Mouse (Mus musculus): ENCODE measurements around the gene Dhx57. TPM values are rescaled to one million over a fixed set of nuclear protein-coding genes. Genes with fewer than 3 reads are reported as not detected.

Dhx57 gene
- polyA plus RNA-seq, 1 experiment = 5.0 TPM

- Histone ChIP-seq H3K27me3 (ENCODE audit: control insufficient read depth, insufficient read depth, low read length) (no peaks in the 10 kb centered on the region), H3K36me3 (ENCODE audit: control insufficient read depth, insufficient read depth, low read length) (no peaks in the 10 kb centered on the region), H3K4me3 (ENCODE audit: control insufficient read depth, low read depth, low read length) (no peak overlapping the region), H3K4me1 (ENCODE audit: control insufficient read depth, insufficient read depth, low read length) (no peaks in the 10 kb centered on the region), H3K27ac (ENCODE audit: control insufficient read depth, insufficient read depth, low read depth, low read length) (no peak overlapping the region)
- TF ChIP-seq POLR2A (IDR thresholded peaks at IDR 0.05; ENCODE audit: control insufficient read depth, low read depth, low read length) (no peak), CTCF (IDR thresholded peaks at IDR 0.05; ENCODE audit: control insufficient read depth, insufficient read depth, insufficient replicate concordance, low read depth, low read length) (no peak)
These were observed 32.0 kb upstream of the Dhx57 start for GRCm38 (mm10) chr17:80322228-80322627.

GRCm38 (mm10) chr17:80312405-80312804 lies 22.1 kb upstream of the Dhx57 start:
- Histone ChIP-seq H3K4me1 (ENCODE audit: control insufficient read depth, insufficient read depth, low read length) (no peaks in the 10 kb centered on the region; the same call in 1 of the 2 replicates), H3K27ac (ENCODE audit: control insufficient read depth, insufficient read depth, low read depth, low read length) (no peak overlapping the region), H3K36me3 (ENCODE audit: control insufficient read depth, insufficient read depth, low read length) (no peaks in the 10 kb centered on the region; the same call in none of the 2 replicates), H3K27me3 (ENCODE audit: control insufficient read depth, insufficient read depth, low read length) (no peaks in the 10 kb centered on the region), H3K4me3 (ENCODE audit: control insufficient read depth, low read depth, low read length) (no peak overlapping the region)
- TF ChIP-seq CTCF (IDR thresholded peaks at IDR 0.05; ENCODE audit: control insufficient read depth, insufficient read depth, insufficient replicate concordance, low read depth, low read length) = no peak
- TF ChIP-seq POLR2A (IDR thresholded peaks at IDR 0.05; ENCODE audit: control insufficient read depth, low read depth, low read length) = no peak

GRCm38 (mm10) chr17:80311761-80312160 lies 21.5 kb upstream of the Dhx57 start:
- no peak for TF ChIP-seq POLR2A (IDR thresholded peaks at IDR 0.05; ENCODE audit: control insufficient read depth, low read depth, low read length)
- TF ChIP-seq CTCF (IDR thresholded peaks at IDR 0.05; ENCODE audit: control insufficient read depth, insufficient read depth, insufficient replicate concordance, low read depth, low read length) = no peak
- Histone ChIP-seq H3K27ac (ENCODE audit: control insufficient read depth, insufficient read depth, low read depth, low read length) (no peak overlapping the region), H3K27me3 (ENCODE audit: control insufficient read depth, insufficient read depth, low read length) (no peaks in the 10 kb centered on the region), H3K4me3 (ENCODE audit: control insufficient read depth, low read depth, low read length) (no peak overlapping the region), H3K4me1 (ENCODE audit: control insufficient read depth, insufficient read depth, low read length) (no peaks in the 10 kb centered on the region; the same call in 1 of the 2 replicates), H3K36me3 (ENCODE audit: control insufficient read depth, insufficient read depth, low read length) (no peaks in the 10 kb centered on the region; the same call in none of the 2 replicates)

GRCm38 (mm10) chr17:80307251-80307650 lies 17.0 kb upstream of the Dhx57 start, which contains the start of gene Arhgef33:
TSS of gene Arhgef33 (plus strand) at chr17:80307407.
- no peak within 1 kb of the TSS for H3K27ac ChIP-seq (ENCODE audit: control insufficient read depth, insufficient read depth, low read depth, low read length)
- no peak within 1 kb of the TSS for H3K4me3 ChIP-seq (ENCODE audit: control insufficient read depth, low read depth, low read length)
- no peaks in the 10 kb centered on the region for H3K27me3 ChIP-seq (ENCODE audit: control insufficient read depth, insufficient read depth, low read length)
- no peak for TF ChIP-seq POLR2A (IDR thresholded peaks at IDR 0.05; ENCODE audit: control insufficient read depth, low read depth, low read length)
- TF ChIP-seq CTCF (IDR thresholded peaks at IDR 0.05; ENCODE audit: control insufficient read depth, insufficient read depth, insufficient replicate concordance, low read depth, low read length) = no peak
- no peaks in the 10 kb centered on the region; the same call in 1 of the 2 replicates for H3K36me3 ChIP-seq (ENCODE audit: control insufficient read depth, insufficient read depth, low read length)
- H3K4me1 ChIP-seq (ENCODE audit: control insufficient read depth, insufficient read depth, low read length) = no peaks in the 10 kb centered on the region

GRCm38 (mm10) chr17:80298844-80299243 lies 8.6 kb upstream of the Dhx57 start:
- H3K4me1 ChIP-seq (ENCODE audit: control insufficient read depth, insufficient read depth, low read length) = no peaks in the 10 kb centered on the region
- no peak for TF ChIP-seq POLR2A (IDR thresholded peaks at IDR 0.05; ENCODE audit: control insufficient read depth, low read depth, low read length)
- TF ChIP-seq CTCF (IDR thresholded peaks at IDR 0.05; ENCODE audit: control insufficient read depth, insufficient read depth, insufficient replicate concordance, low read depth, low read length) = no peak
- no peaks in the 10 kb centered on the region for H3K27me3 ChIP-seq (ENCODE audit: control insufficient read depth, insufficient read depth, low read length)
- no peaks in the 10 kb centered on the region; the same call in 1 of the 2 replicates for H3K36me3 ChIP-seq (ENCODE audit: control insufficient read depth, insufficient read depth, low read length)
- no peak overlapping the region for H3K27ac ChIP-seq (ENCODE audit: control insufficient read depth, insufficient read depth, low read depth, low read length)
- no peak overlapping the region for H3K4me3 ChIP-seq (ENCODE audit: control insufficient read depth, low read depth, low read length)

- no peaks in the 10 kb centered on the region for H3K4me1 ChIP-seq (ENCODE audit: control insufficient read depth, insufficient read depth, low read length)
- no peak overlapping the region for H3K4me3 ChIP-seq (ENCODE audit: control insufficient read depth, low read depth, low read length)
- H3K27me3 ChIP-seq (ENCODE audit: control insufficient read depth, insufficient read depth, low read length) = no peaks in the 10 kb centered on the region
- H3K36me3 ChIP-seq (ENCODE audit: control insufficient read depth, insufficient read depth, low read length) = no peaks in the 10 kb centered on the region; the same call in 1 of the 2 replicates
- no peak overlapping the region for H3K27ac ChIP-seq (ENCODE audit: control insufficient read depth, insufficient read depth, low read depth, low read length)
- TF ChIP-seq POLR2A (IDR thresholded peaks at IDR 0.05; ENCODE audit: control insufficient read depth, low read depth, low read length) (no peak), CTCF (IDR thresholded peaks at IDR 0.05; ENCODE audit: control insufficient read depth, insufficient read depth, insufficient replicate concordance, low read depth, low read length) (no peak)
These were observed 5.0 kb upstream of the Dhx57 start for GRCm38 (mm10) chr17:80295258-80295657.

- H3K4me3 ChIP-seq (ENCODE audit: control insufficient read depth, low read depth, low read length) = no peak overlapping the region
- H3K27ac ChIP-seq (ENCODE audit: control insufficient read depth, insufficient read depth, low read depth, low read length) = no peak overlapping the region
- no peaks in the 10 kb centered on the region for H3K27me3 ChIP-seq (ENCODE audit: control insufficient read depth, insufficient read depth, low read length)
- H3K4me1 ChIP-seq (ENCODE audit: control insufficient read depth, insufficient read depth, low read length) = peaks cover 4% of the 10 kb centered on the region
- H3K36me3 ChIP-seq (ENCODE audit: control insufficient read depth, insufficient read depth, low read length) = no peaks in the 10 kb centered on the region
- TF ChIP-seq POLR2A (IDR thresholded peaks at IDR 0.05; ENCODE audit: control insufficient read depth, low read depth, low read length) (no peak), CTCF (IDR thresholded peaks at IDR 0.05; ENCODE audit: control insufficient read depth, insufficient read depth, insufficient replicate concordance, low read depth, low read length) (no peak)
These were observed 872 bp upstream of the Dhx57 start for GRCm38 (mm10) chr17:80291148-80291547.
